Mouse (Mus musculus) megakaryocyte, embryonic 14.5 days (primary cell): ENCODE data around the gene Ncoa3. TPM values are rescaled to one million over a fixed set of nuclear protein-coding genes. Genes with fewer than 3 reads are reported as not detected.

ENCODE experiments used
- H3K27me3 ChIP-seq: replicated peaks from 2 replicates; pipeline ENCODE3; 2012; ENCODE audit warnings: inconsistent platforms
- H3K36me3 ChIP-seq: replicated peaks from 2 replicates; pipeline ENCODE3; 2012; ENCODE audit warnings: low read length, inconsistent platforms, mixed read lengths
- H3K4me1 ChIP-seq: 2 replicates; pipeline ENCODE4 v1.6.1; 2012; ENCODE audit warnings: inconsistent platforms
- H3K4me3 ChIP-seq: replicated peaks from 2 replicates; pipeline ENCODE3; 2012; ENCODE audit warnings: moderate library complexity, mild to moderate bottlenecking, inconsistent platforms
- H3K9me3 ChIP-seq: 2 replicates; pipeline ENCODE4 v1.6.1; 2012; ENCODE audit warnings: inconsistent platforms
- FLI1 ChIP-seq: IDR thresholded peaks from 2 replicates; pipeline ENCODE4 v1.6.1; 2012; ENCODE audit warnings: low read length, inconsistent platforms, mixed read lengths
- GATA1 ChIP-seq: IDR thresholded peaks from 3 replicates; pipeline ENCODE4 v1.6.1; 2012; ENCODE audit warnings: mixed read lengths, low read length, inconsistent platforms, borderline replicate concordance
- polyA plus RNA-seq: library from polyadenylated mRNA; stranded (reverse); fragments of >175 nt; gene quantifications from 2 replicates; pipeline ENCODE4 v1.2.3, GENCODE M21; 2012; ENCODE audit warnings: low replicate concordance; ENCODE audit not compliant: insufficient read depth

Gene Ncoa3
- polyA plus RNA-seq, 1 experiment = 35.4 TPM

GRCm38 (mm10) chr2:166010321-166010720, 17.9 kb downstream of the Ncoa3 start:
- H3K9me3 ChIP-seq = no peaks in the 10 kb centered on the region
- H3K27me3 ChIP-seq = no peaks in the 10 kb centered on the region
- no peak for TF ChIP-seq FLI1
- no peak for TF ChIP-seq GATA1
- H3K4me1 ChIP-seq = peaks cover 88% of the 10 kb centered on the region
- H3K4me3 ChIP-seq = no peak overlapping the region
- peaks cover 65% of the 10 kb centered on the region for H3K36me3 ChIP-seq

- no peaks in the 10 kb centered on the region for H3K9me3 ChIP-seq
- H3K4me3 ChIP-seq = peak overlapping the region; percentile 72
- peaks cover 60% of the 10 kb centered on the region for H3K36me3 ChIP-seq
- H3K4me1 ChIP-seq = peaks cover 89% of the 10 kb centered on the region
- TF ChIP-seq FLI1 = no peak
- TF ChIP-seq GATA1 = no peak
- H3K27me3 ChIP-seq = no peaks in the 10 kb centered on the region
These were observed 19.0 kb downstream of the Ncoa3 start for GRCm38 (mm10) chr2:166011422-166011821.

- Histone ChIP-seq H3K4me3 (peak overlapping the region; percentile 69), H3K27me3 (no peaks in the 10 kb centered on the region), H3K36me3 (peaks cover 56% of the 10 kb centered on the region), H3K4me1 (peaks cover 90% of the 10 kb centered on the region), H3K9me3 (no peaks in the 10 kb centered on the region)
- TF ChIP-seq GATA1 = no peak
- TF ChIP-seq FLI1 = no peak
These were observed 19.7 kb downstream of the Ncoa3 start for GRCm38 (mm10) chr2:166012145-166012544.

- H3K4me1 ChIP-seq = peaks cover 96% of the 10 kb centered on the region
- H3K9me3 ChIP-seq = no peaks in the 10 kb centered on the region
- peaks cover 27% of the 10 kb centered on the region for H3K36me3 ChIP-seq
- no peaks in the 10 kb centered on the region for H3K27me3 ChIP-seq
- TF ChIP-seq FLI1 (no peak), GATA1 (no peak)
- H3K4me3 ChIP-seq = no peak overlapping the region
These were observed 26.3 kb downstream of the Ncoa3 start for GRCm38 (mm10) chr2:166018769-166019168.

GRCm38 (mm10) chr2:166020026-166020425, 27.6 kb downstream of the Ncoa3 start:
- peaks cover 96% of the 10 kb centered on the region for H3K4me1 ChIP-seq

GRCm38 (mm10) chr2:166021073-166021610, 28.7 kb downstream of the Ncoa3 start:
- peaks cover 16% of the 10 kb centered on the region for H3K36me3 ChIP-seq
- H3K4me3 ChIP-seq = peak overlapping the region; percentile 80
- H3K4me1 ChIP-seq = peaks cover 100% of the 10 kb centered on the region
- TF ChIP-seq GATA1 (no peak), FLI1 (no peak)
- no peaks in the 10 kb centered on the region for H3K9me3 ChIP-seq
- no peaks in the 10 kb centered on the region for H3K27me3 ChIP-seq

More at GRCm38 (mm10) chr2:166020026-166020425, 27.6 kb downstream of the Ncoa3 start:
- Histone ChIP-seq H3K4me3 (no peak overlapping the region), H3K36me3 (peaks cover 21% of the 10 kb centered on the region), H3K9me3 (no peaks in the 10 kb centered on the region), H3K27me3 (no peaks in the 10 kb centered on the region)
- TF ChIP-seq GATA1 (no peak), FLI1 (no peak)

- TF ChIP-seq FLI1 = no peak
- TF ChIP-seq GATA1 = no peak
- H3K9me3 ChIP-seq = no peaks in the 10 kb centered on the region
- peaks cover 100% of the 10 kb centered on the region for H3K4me1 ChIP-seq
- H3K36me3 ChIP-seq = peaks cover 16% of the 10 kb centered on the region
- no peaks in the 10 kb centered on the region for H3K27me3 ChIP-seq
- H3K4me3 ChIP-seq = no peak overlapping the region
These were observed 29.2 kb downstream of the Ncoa3 start for GRCm38 (mm10) chr2:166021642-166022041.

- TF ChIP-seq GATA1 = no peak
- no peak for TF ChIP-seq FLI1
- Histone ChIP-seq H3K9me3 (no peaks in the 10 kb centered on the region), H3K4me1 (peaks cover 100% of the 10 kb centered on the region), H3K27me3 (no peaks in the 10 kb centered on the region), H3K36me3 (peaks cover 15% of the 10 kb centered on the region), H3K4me3 (no peak overlapping the region)
These were observed 29.9 kb downstream of the Ncoa3 start for GRCm38 (mm10) chr2:166022327-166022726.

- peak overlapping the region; percentile 59 for H3K4me3 ChIP-seq
- peaks cover 16% of the 10 kb centered on the region for H3K36me3 ChIP-seq
- no peak for TF ChIP-seq GATA1
- no peak for TF ChIP-seq FLI1
- H3K4me1 ChIP-seq = peaks cover 98% of the 10 kb centered on the region
- no peaks in the 10 kb centered on the region for H3K9me3 ChIP-seq
- no peaks in the 10 kb centered on the region for H3K27me3 ChIP-seq
These were observed 31.6 kb downstream of the Ncoa3 start for GRCm38 (mm10) chr2:166024079-166024478.

- Histone ChIP-seq H3K4me3 (no peak overlapping the region), H3K4me1 (peaks cover 96% of the 10 kb centered on the region), H3K36me3 (peaks cover 15% of the 10 kb centered on the region), H3K9me3 (no peaks in the 10 kb centered on the region), H3K27me3 (no peaks in the 10 kb centered on the region)
- TF ChIP-seq FLI1 = no peak
- no peak for TF ChIP-seq GATA1
These were observed 32.2 kb downstream of the Ncoa3 start for GRCm38 (mm10) chr2:166024621-166025020.
